Mouse (Mus musculus): ENCODE measurements at regions not wholly inside any gene's neighbourhood (a gene's known extent, or its start where the extent isn't known, plus 50 kb on each side); places are given as distances from the start of the nearest gene placed in this dataset.

- TF ChIP-seq MYOG (IDR thresholded peaks at IDR 0.05; ENCODE audit: control insufficient read depth, extremely low read depth, insufficient read length) (no peak), CTCF (IDR thresholded peaks at IDR 0.05; ENCODE audit: control insufficient read depth, insufficient read depth, insufficient read length) (no peak), FOSL1 (IDR thresholded peaks at IDR 0.05; ENCODE audit: insufficient read depth, low read length, poor library complexity, severe bottlenecking) (no peak), USF1 (IDR thresholded peaks at IDR 0.05; ENCODE audit: low read depth) (no peak), MAX (IDR thresholded peaks at IDR 0.05) (no peak), CEBPB (IDR thresholded peaks at IDR 0.05; ENCODE audit: low read depth) (no peak), MYOD1 (IDR thresholded peaks at IDR 0.05; ENCODE audit: control insufficient read depth, insufficient read length, low read depth) (no peak)
- Histone ChIP-seq H3K27me3 (ENCODE audit: control insufficient read depth, insufficient read depth, insufficient read length) (no peaks in the 10 kb centered on the region), H3K36me3 (ENCODE audit: control insufficient read depth, insufficient read depth) (no peaks in the 10 kb centered on the region), H3K79me3 (ENCODE audit: low read depth) (no peaks in the 10 kb centered on the region), H3K4me3 (ENCODE audit: insufficient read depth, poor library complexity, severe bottlenecking) (no peak overlapping the region), H3K79me2 (ENCODE audit: control insufficient read depth, insufficient read depth) (no peaks in the 10 kb centered on the region), H3ac (ENCODE audit: control insufficient read depth, insufficient read length, low read depth) (no peak overlapping the region)
Measured at GRCm38 (mm10) chr1:73428101-73428500, 412.4 kb upstream of the Tnp1 start.

- H3K79me3 ChIP-seq (ENCODE audit: low read depth): no peaks in the 10 kb centered on the region
- no peak overlapping the region for H3K4me3 ChIP-seq (ENCODE audit: insufficient read depth, poor library complexity, severe bottlenecking)
- H3K27me3 ChIP-seq (ENCODE audit: control insufficient read depth, insufficient read depth, insufficient read length): no peaks in the 10 kb centered on the region
- no peaks in the 10 kb centered on the region for H3K79me2 ChIP-seq (ENCODE audit: control insufficient read depth, insufficient read depth)
- H3ac ChIP-seq (ENCODE audit: control insufficient read depth, insufficient read length, low read depth): no peak overlapping the region
- no peaks in the 10 kb centered on the region for H3K36me3 ChIP-seq (ENCODE audit: control insufficient read depth, insufficient read depth)
- TF ChIP-seq USF1 (IDR thresholded peaks at IDR 0.05; ENCODE audit: low read depth) (no peak), CEBPB (IDR thresholded peaks at IDR 0.05; ENCODE audit: low read depth) (no peak), MYOG (IDR thresholded peaks at IDR 0.05; ENCODE audit: control insufficient read depth, extremely low read depth, insufficient read length) (no peak), MAX (IDR thresholded peaks at IDR 0.05) (no peak), FOSL1 (IDR thresholded peaks at IDR 0.05; ENCODE audit: insufficient read depth, low read length, poor library complexity, severe bottlenecking) (no peak), MYOD1 (IDR thresholded peaks at IDR 0.05; ENCODE audit: control insufficient read depth, insufficient read length, low read depth) (no peak), CTCF (IDR thresholded peaks at IDR 0.05; ENCODE audit: control insufficient read depth, insufficient read depth, insufficient read length) (no peak)
Measured at GRCm38 (mm10) chr1:73425049-73425448, 409.3 kb upstream of the Tnp1 start.

- H3K36me3 ChIP-seq (ENCODE audit: control insufficient read depth, insufficient read depth): no peaks in the 10 kb centered on the region
- TF ChIP-seq USF1 (IDR thresholded peaks at IDR 0.05; ENCODE audit: low read depth): no peak
- TF ChIP-seq MYOD1 (IDR thresholded peaks at IDR 0.05; ENCODE audit: control insufficient read depth, insufficient read length, low read depth): no peak
- no peak for TF ChIP-seq CEBPB (IDR thresholded peaks at IDR 0.05; ENCODE audit: low read depth)
- TF ChIP-seq FOSL1 (IDR thresholded peaks at IDR 0.05; ENCODE audit: insufficient read depth, low read length, poor library complexity, severe bottlenecking): no peak
- no peak for TF ChIP-seq MYOG (IDR thresholded peaks at IDR 0.05; ENCODE audit: control insufficient read depth, extremely low read depth, insufficient read length)
- TF ChIP-seq MAX (IDR thresholded peaks at IDR 0.05): no peak
- no peak overlapping the region for H3K4me3 ChIP-seq (ENCODE audit: insufficient read depth, poor library complexity, severe bottlenecking)
- no peak overlapping the region for H3ac ChIP-seq (ENCODE audit: control insufficient read depth, insufficient read length, low read depth)
- no peaks in the 10 kb centered on the region for H3K27me3 ChIP-seq (ENCODE audit: control insufficient read depth, insufficient read depth, insufficient read length)
- no peaks in the 10 kb centered on the region for H3K79me2 ChIP-seq (ENCODE audit: control insufficient read depth, insufficient read depth)
- H3K79me3 ChIP-seq (ENCODE audit: low read depth): no peaks in the 10 kb centered on the region
Measured at GRCm38 (mm10) chr1:73418196-73418595, 402.5 kb upstream of the Tnp1 start.

GRCm38 (mm10) chr1:73411452-73411851, 395.7 kb upstream of the Tnp1 start:
- Histone ChIP-seq H3K4me3 (ENCODE audit: insufficient read depth, poor library complexity, severe bottlenecking) (no peak overlapping the region), H3K36me3 (ENCODE audit: control insufficient read depth, insufficient read depth) (no peaks in the 10 kb centered on the region), H3ac (ENCODE audit: control insufficient read depth, insufficient read length, low read depth) (no peak overlapping the region), H3K79me3 (ENCODE audit: low read depth) (no peaks in the 10 kb centered on the region), H3K79me2 (ENCODE audit: control insufficient read depth, insufficient read depth) (no peaks in the 10 kb centered on the region), H3K27me3 (ENCODE audit: control insufficient read depth, insufficient read depth, insufficient read length) (no peaks in the 10 kb centered on the region)
- no peak for TF ChIP-seq MYOG (IDR thresholded peaks at IDR 0.05; ENCODE audit: control insufficient read depth, extremely low read depth, insufficient read length)
- TF ChIP-seq CTCF (IDR thresholded peaks at IDR 0.05; ENCODE audit: control insufficient read depth, insufficient read depth, insufficient read length): no peak
- TF ChIP-seq MYOD1 (IDR thresholded peaks at IDR 0.05; ENCODE audit: control insufficient read depth, insufficient read length, low read depth): no peak
- no peak for TF ChIP-seq CEBPB (IDR thresholded peaks at IDR 0.05; ENCODE audit: low read depth)
- TF ChIP-seq USF1 (IDR thresholded peaks at IDR 0.05; ENCODE audit: low read depth): no peak
- no peak for TF ChIP-seq FOSL1 (IDR thresholded peaks at IDR 0.05; ENCODE audit: insufficient read depth, low read length, poor library complexity, severe bottlenecking)
- no peak for TF ChIP-seq MAX (IDR thresholded peaks at IDR 0.05)

DNA sequence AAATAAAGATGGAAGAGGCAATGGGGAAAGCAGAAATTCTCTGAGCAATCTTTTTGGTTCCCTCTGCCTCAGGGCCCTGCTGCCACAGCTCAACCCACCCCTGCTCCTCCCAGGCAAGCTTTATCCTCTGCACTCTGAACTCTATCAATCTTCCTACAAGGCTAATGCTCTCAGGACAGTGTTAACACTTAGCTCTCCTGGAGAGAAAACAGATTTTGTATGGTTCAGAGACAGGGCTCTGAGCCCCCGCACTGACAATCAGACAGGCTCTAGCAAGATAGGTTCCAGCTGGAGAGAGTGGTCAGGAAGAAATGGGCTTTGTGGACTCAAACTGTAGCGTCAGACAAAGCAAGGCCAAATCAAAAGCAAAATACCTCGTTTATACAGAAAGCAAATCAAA, 383.5 kb upstream of the Tnp1 start:
- Histone ChIP-seq H3K4me3 (ENCODE audit: insufficient read depth, poor library complexity, severe bottlenecking) (no peak overlapping the region), H3K27me3 (ENCODE audit: control insufficient read depth, insufficient read depth, insufficient read length) (no peaks in the 10 kb centered on the region), H3K79me2 (ENCODE audit: control insufficient read depth, insufficient read depth) (no peaks in the 10 kb centered on the region), H3K36me3 (ENCODE audit: control insufficient read depth, insufficient read depth) (no peaks in the 10 kb centered on the region), H3K79me3 (ENCODE audit: low read depth) (no peaks in the 10 kb centered on the region), H3ac (ENCODE audit: control insufficient read depth, insufficient read length, low read depth) (no peak overlapping the region)
- TF ChIP-seq FOSL1 (IDR thresholded peaks at IDR 0.05; ENCODE audit: insufficient read depth, low read length, poor library complexity, severe bottlenecking) (no peak), CEBPB (IDR thresholded peaks at IDR 0.05; ENCODE audit: low read depth) (no peak), USF1 (IDR thresholded peaks at IDR 0.05; ENCODE audit: low read depth) (no peak), MYOG (IDR thresholded peaks at IDR 0.05; ENCODE audit: control insufficient read depth, extremely low read depth, insufficient read length) (no peak)

GRCm38 (mm10) chr1:73395034-73395433, 379.3 kb upstream of the Tnp1 start:
- no peak overlapping the region for H3ac ChIP-seq (ENCODE audit: control insufficient read depth, insufficient read length, low read depth)
- no peak for TF ChIP-seq MYOG (IDR thresholded peaks at IDR 0.05; ENCODE audit: control insufficient read depth, extremely low read depth, insufficient read length)
- H3K27me3 ChIP-seq (ENCODE audit: control insufficient read depth, insufficient read depth, insufficient read length): no peaks in the 10 kb centered on the region
- no peaks in the 10 kb centered on the region for H3K36me3 ChIP-seq (ENCODE audit: control insufficient read depth, insufficient read depth)
- H3K79me3 ChIP-seq (ENCODE audit: low read depth): no peaks in the 10 kb centered on the region
- H3K4me3 ChIP-seq (ENCODE audit: insufficient read depth, poor library complexity, severe bottlenecking): no peak overlapping the region
- no peaks in the 10 kb centered on the region for H3K79me2 ChIP-seq (ENCODE audit: control insufficient read depth, insufficient read depth)

All from C2C12 (cell line).